Mouse (Mus musculus): ENCODE data around the gene Hspa14.

Hspa14 gene

GRCm38 (mm10) chr2:3512552-3513454 lies at the start of gene Hspa14, which contains the start of the genes Gm45902 and Cdnf:
Gene Hspa14, minus strand, starts transcription at chr2:3512814.
Gene Gm45902, minus strand, starts transcription at chr2:3512790.
Gene Cdnf, plus strand, starts transcription at chr2:3513030.
- DNase-seq: peak; percentile 97

GRCm38 (mm10) chr2:3546588-3546987 lies 34.0 kb upstream of the Hspa14 start:
- DNase-seq: peak; percentile 64

- DNase-seq: no peak
These were observed 33.4 kb upstream of the Hspa14 start for GRCm38 (mm10) chr2:3546055-3546454.

GRCm38 (mm10) chr2:3541307-3542079 lies 28.9 kb upstream of the Hspa14 start:
- no peak for DNase-seq

- DNase-seq: no peak
These were observed 13.7 kb upstream of the Hspa14 start for GRCm38 (mm10) chr2:3526288-3526687.

GRCm38 (mm10) chr2:3522558-3522957 lies 9.9 kb upstream of the Hspa14 start:
- no peak for DNase-seq

- DNase-seq: no peak
These were observed 538 bp downstream of the Hspa14 start for GRCm38 (mm10) chr2:3512076-3512475.

GRCm38 (mm10) chr2:3500886-3501285 lies 11.7 kb downstream of the Hspa14 start:
- DNase-seq: no peak

GRCm38 (mm10) chr2:3499543-3499942 lies 13.1 kb downstream of the Hspa14 start:
- no peak for DNase-seq

GRCm38 (mm10) chr2:3493833-3494409 lies 18.7 kb downstream of the Hspa14 start:
- no peak for DNase-seq

GRCm38 (mm10) chr2:3489816-3490215 lies 22.8 kb downstream of the Hspa14 start:
- no peak for DNase-seq

- no peak for DNase-seq
These were observed 32.4 kb downstream of the Hspa14 start for GRCm38 (mm10) chr2:3480239-3480638.

GRCm38 (mm10) chr2:3475746-3476251 lies 36.8 kb downstream of the Hspa14 start:
- DNase-seq: no peak

- peak; percentile 96 for DNase-seq
These were observed 37.7 kb downstream of the Hspa14 start, which contains the start of gene Suv39h2 for GRCm38 (mm10) chr2:3474861-3475283. Gene Suv39h2, minus strand, starts transcription at chr2:3475031.

- DNase-seq: peak; percentile 52
These were observed 38.2 kb downstream of the Hspa14 start for GRCm38 (mm10) chr2:3474361-3474805.

- DNase-seq: no peak
These were observed 38.7 kb downstream of the Hspa14 start for GRCm38 (mm10) chr2:3473891-3474290.

- DNase-seq: no peak
These were observed 56.0 kb downstream of the Hspa14 start for GRCm38 (mm10) chr2:3456590-3456989.

- DNase-seq: no peak
These were observed 59.5 kb downstream of the Hspa14 start for GRCm38 (mm10) chr2:3453096-3453495.

GRCm38 (mm10) chr2:3449431-3449830 lies 63.2 kb downstream of the Hspa14 start:
- DNase-seq: no peak

GRCm38 (mm10) chr2:3445984-3446383 lies 66.6 kb downstream of the Hspa14 start:
- no peak for DNase-seq

- DNase-seq: no peak
These were observed 68.4 kb downstream of the Hspa14 start for GRCm38 (mm10) chr2:3444206-3444605.

Measured in kidney, adult 18-20 months (tissue).